Mouse (Mus musculus) bone marrow macrophage, adult 2 months (primary cell): ENCODE measurements around the gene Olfr303. TPM values are rescaled to one million over a fixed set of nuclear protein-coding genes. Genes with fewer than 3 reads are reported as not detected.
"Not testable (repeated sequence)": the region's sequence is repeated elsewhere in the genome, so short reads cannot be mapped to it uniquely, and the experiment has no call there.

ENCODE experiments used
- H3K27ac ChIP-seq: 2 replicates; pipeline ENCODE4 v1.5.1; 2012; ENCODE audit warnings: low read depth, low read length; ENCODE audit not compliant: insufficient read depth
- H3K4me1 ChIP-seq: 2 replicates; pipeline ENCODE4 v1.6.1; 2012; ENCODE audit warnings: low read length; ENCODE audit not compliant: control insufficient read depth, insufficient read depth
- H3K4me3 ChIP-seq: 2 replicates; pipeline ENCODE4 v1.5.1; 2012; ENCODE audit warnings: mild to moderate bottlenecking, low read length, moderate library complexity; ENCODE audit not compliant: insufficient read depth
- CTCF ChIP-seq: IDR thresholded peaks from 2 replicates; pipeline ENCODE4 v1.5.1; 2012; ENCODE audit warnings: low read depth, mild to moderate bottlenecking, low read length, moderate library complexity
- POLR2A ChIP-seq: IDR thresholded peaks from 2 replicates; pipeline ENCODE4 v1.6.1; 2012; ENCODE audit warnings: mild to moderate bottlenecking, low read depth, low read length, borderline replicate concordance
- polyA plus RNA-seq: library from polyadenylated mRNA; stranded (reverse); fragments of >200 nt; gene quantifications from 2 replicates; pipeline ENCODE4 v1.2.4, GENCODE M21; 2012; ENCODE audit not compliant: missing spikeins, insufficient read depth, insufficient read length

Gene Olfr303
- not detected in 2 replicates for polyA plus RNA-seq

- Histone ChIP-seq H3K27ac (no peak within 1 kb of the TSS), H3K4me1 (no peaks in the 10 kb centered on the region), H3K4me3 (no peak within 1 kb of the TSS)
- no peak for TF ChIP-seq POLR2A
- TF ChIP-seq CTCF: no peak
These were observed at the start of gene Olfr303 for GRCm38 (mm10) chr7:86397689-86398088. Gene Olfr303 (minus strand): TSS chr7:86397789.

GRCm38 (mm10) chr7:86403546-86403945 is 6.0 kb upstream of the Olfr303 start, which contains the start of gene Olfr301:
Gene Olfr301 (plus strand): TSS chr7:86403846.
- TF ChIP-seq CTCF: no peak
- TF ChIP-seq POLR2A: no peak
- H3K4me3 ChIP-seq: no peak within 1 kb of the TSS
- H3K4me1 ChIP-seq: no peaks in the 10 kb centered on the region
- H3K27ac ChIP-seq: no peak within 1 kb of the TSS

DNA sequence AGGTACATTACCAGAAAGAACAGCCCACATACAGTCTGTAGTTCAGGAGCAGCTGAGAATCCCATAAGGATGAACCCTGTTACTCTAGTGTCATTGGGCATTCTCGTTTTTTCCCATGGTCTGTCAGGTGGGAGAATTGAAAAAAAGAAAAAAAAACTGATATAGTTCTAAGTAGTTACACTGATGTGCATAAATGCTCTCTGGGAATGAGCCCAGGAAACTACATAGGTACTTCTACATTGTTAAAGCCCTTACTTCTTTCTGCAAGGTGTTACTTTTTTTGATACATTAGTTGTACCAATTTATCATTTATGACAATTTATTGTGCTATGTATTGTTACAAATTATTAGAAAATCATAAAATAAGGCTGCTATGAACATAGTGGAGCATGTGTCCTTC is 11.0 kb downstream of the Olfr303 start, which contains the start of gene Olfr304:
Olfr304 (minus strand) TSS at position 101 of the 400 bp plus-strand sequence.
- Histone ChIP-seq H3K4me1 (no peaks in the 10 kb centered on the region), H3K27ac (no peak within 1 kb of the TSS), H3K4me3 (no peak within 1 kb of the TSS)
- TF ChIP-seq POLR2A (no peak), CTCF (no peak)

GRCm38 (mm10) chr7:86385769-86386168 is 11.8 kb downstream of the Olfr303 start:
- no peak for TF ChIP-seq CTCF
- Histone ChIP-seq H3K4me3 (no peak overlapping the region), H3K4me1 (no peaks in the 10 kb centered on the region), H3K27ac (no peak overlapping the region)

DNA sequence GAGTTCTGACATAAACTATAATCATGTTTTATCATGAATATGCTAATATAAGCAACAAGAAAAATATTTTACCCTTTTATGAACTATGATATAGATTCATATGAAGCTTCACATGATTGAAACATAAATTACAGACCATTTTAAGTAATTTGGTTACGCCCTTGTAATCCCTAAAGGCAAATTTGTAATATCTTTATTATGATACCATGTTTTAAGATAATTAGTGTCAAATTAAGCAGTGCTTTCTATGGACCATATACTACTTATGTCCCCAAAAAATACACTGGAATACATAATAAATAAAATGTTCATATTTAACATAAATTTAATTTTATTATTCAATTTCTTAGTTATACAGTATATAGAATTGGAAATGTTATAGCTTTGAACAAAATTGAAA is 30.8 kb downstream of the Olfr303 start, which contains the start of gene Olfr305:
Olfr305 (minus strand) TSS at position 101 of the 400 bp plus-strand sequence.
- no peaks in the 10 kb centered on the region for H3K4me1 ChIP-seq
- no peak within 1 kb of the TSS for H3K27ac ChIP-seq
- H3K4me3 ChIP-seq: no peak within 1 kb of the TSS
- TF ChIP-seq POLR2A (no peak), CTCF (no peak)

- H3K4me3 ChIP-seq, H3K27ac ChIP-seq, H3K4me1 ChIP-seq: not testable (repeated sequence)
These were observed 51.3 kb downstream of the Olfr303 start for GRCm38 (mm10) chr7:86346296-86346695.

GRCm38 (mm10) chr7:86344253-86344652 is 53.3 kb downstream of the Olfr303 start:
- TF ChIP-seq CTCF: no peak
- no peak for TF ChIP-seq POLR2A
- H3K27ac ChIP-seq: no peak overlapping the region
- no peak overlapping the region for H3K4me3 ChIP-seq
- no peaks in the 10 kb centered on the region for H3K4me1 ChIP-seq

DNA sequence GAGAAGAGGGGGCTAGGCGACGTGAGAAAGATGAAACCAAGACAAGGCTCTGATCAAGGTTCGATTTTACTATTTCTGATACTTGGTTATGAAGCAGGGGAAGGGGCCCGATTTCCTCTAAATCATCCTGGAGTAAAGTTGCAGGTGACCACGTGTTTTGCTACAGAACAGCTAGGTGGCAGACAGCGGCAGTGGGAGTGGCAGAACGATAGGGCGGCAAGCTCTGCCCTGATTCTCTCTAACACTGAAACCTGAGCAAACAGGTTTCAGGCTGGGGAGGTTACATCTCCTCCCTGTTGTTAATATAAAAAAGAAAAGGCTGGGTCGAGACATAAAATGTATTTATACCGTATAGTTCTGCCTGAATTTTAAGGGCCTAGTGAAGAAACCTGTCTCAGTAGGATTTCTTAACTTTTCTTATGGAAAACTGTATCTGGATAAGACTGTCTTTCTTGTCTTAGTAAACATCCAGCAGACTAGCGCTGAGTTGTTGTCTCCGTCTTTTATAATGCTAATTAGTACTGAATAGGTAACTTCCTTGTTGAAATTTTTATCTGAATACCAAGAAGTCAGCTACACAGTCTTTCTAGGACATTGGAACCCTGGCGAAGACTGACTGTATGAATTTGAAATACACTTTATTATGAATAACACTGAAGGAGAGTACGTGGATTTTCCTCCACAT is 54.6 kb downstream of the Olfr303 start:
- H3K27ac ChIP-seq: no peak overlapping the region
- no peak for TF ChIP-seq CTCF
- no peak for TF ChIP-seq POLR2A
- no peaks in the 10 kb centered on the region for H3K4me1 ChIP-seq
- H3K4me3 ChIP-seq: no peak overlapping the region

Other genes with a start within 250 kb of the Olfr303 start
- gene Vmn2r75, start 226.0 kb downstream of the Olfr303 start, polyA plus RNA-seq: not detected in 2 replicates
- 0.11 and 0.20 TPM in 2 replicates for gene Vmn2r76, start 151.5 kb downstream of the Olfr303 start, polyA plus RNA-seq
- gene Olfr310, start 120.6 kb downstream of the Olfr303 start, polyA plus RNA-seq: not detected in 2 replicates
- gene Olfr309, start 84.1 kb downstream of the Olfr303 start, polyA plus RNA-seq: not detected in 2 replicates
- not detected in 2 replicates for gene Olfr308, start 72.2 kb downstream of the Olfr303 start, polyA plus RNA-seq
- not detected in 2 replicates for gene Olfr307, start 60.2 kb downstream of the Olfr303 start, polyA plus RNA-seq
- not detected in 2 replicates for gene Olfr305, start 30.9 kb downstream of the Olfr303 start, polyA plus RNA-seq
- not detected in 2 replicates for gene Olfr304, start 11.1 kb downstream of the Olfr303 start, polyA plus RNA-seq
- gene Olfr301, start 6.1 kb upstream of the Olfr303 start, polyA plus RNA-seq: not detected in 2 replicates
- not detected in 2 replicates for gene Olfr299, start 62.1 kb upstream of the Olfr303 start, polyA plus RNA-seq
- not detected in 2 replicates for gene Olfr298, start 94.7 kb upstream of the Olfr303 start, polyA plus RNA-seq
- not detected in 2 replicates for gene Olfr297, start 122.2 kb upstream of the Olfr303 start, polyA plus RNA-seq
- 0.40 TPM in 1 of 2 replicates, not detected in the other for gene Olfr295, start 186.1 kb upstream of the Olfr303 start, polyA plus RNA-seq
- gene Olfr294, start 218.9 kb upstream of the Olfr303 start, polyA plus RNA-seq: not detected in 2 replicates